Mouse (Mus musculus): ENCODE results near the gene Gmfb. TPM values are rescaled to one million over a fixed set of nuclear protein-coding genes. Genes with fewer than 3 reads are reported as not detected.

The Gmfb gene
- polyA plus RNA-seq, 1 experiment: 17.2 TPM

DNA sequence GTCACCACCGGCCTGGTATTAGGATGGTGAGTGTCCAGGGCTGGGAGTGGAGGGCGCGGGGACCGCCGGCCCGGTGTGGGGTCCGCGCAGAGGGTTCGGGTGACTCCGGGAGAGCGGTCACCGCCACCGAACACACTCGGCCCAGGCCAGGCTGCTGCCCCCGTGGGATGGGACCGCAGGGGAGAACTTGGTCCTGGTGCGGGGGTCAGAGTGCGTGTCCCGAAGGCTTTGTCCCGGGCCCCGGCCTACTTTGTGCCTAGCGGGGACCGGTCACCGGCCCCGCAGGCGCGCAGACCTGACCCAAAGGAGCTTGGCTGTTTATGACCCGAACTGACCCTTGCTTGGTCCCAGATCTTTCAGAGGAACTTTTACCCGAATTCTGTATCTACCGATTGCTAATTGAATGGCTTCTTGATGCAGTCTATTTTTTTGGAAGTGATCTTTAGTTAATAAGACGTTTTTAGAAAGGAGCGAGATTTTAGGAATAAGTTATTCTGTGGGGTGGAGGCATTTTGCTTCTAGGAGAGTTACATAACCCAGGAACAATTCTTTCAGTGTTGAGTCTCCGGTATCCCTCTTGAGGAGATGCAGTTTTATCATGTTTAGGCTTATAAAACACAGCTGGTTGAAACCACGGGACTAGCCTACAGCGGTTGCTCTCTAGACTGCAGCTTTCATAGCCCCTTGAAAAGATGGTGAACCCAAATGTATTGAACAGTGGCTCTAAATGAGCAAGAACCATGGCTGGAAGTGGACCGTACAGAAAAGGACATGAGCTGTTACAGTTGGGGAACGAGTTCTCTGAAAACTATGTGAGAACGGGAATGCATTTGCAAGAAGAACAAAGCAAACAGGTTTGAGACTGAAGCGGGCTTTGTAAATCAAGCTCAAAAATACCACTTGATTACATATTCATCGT is 10.6 kb upstream of the Gmfb start:
- TF ChIP-seq TCF12 (IDR thresholded peaks at IDR 0.05; ENCODE audit: insufficient read depth, poor library complexity, severe bottlenecking) (no peak), E2F4 (IDR thresholded peaks at IDR 0.05; ENCODE audit: insufficient read depth) (no peak), REST (IDR thresholded peaks at IDR 0.05; ENCODE audit: insufficient read depth, insufficient read length) (no peak), TCF3 (IDR thresholded peaks at IDR 0.05; ENCODE audit: insufficient read length, low read depth) (no peak), USF1 (IDR thresholded peaks at IDR 0.05; ENCODE audit: low read depth) (no peak), MAX (IDR thresholded peaks at IDR 0.05; ENCODE audit: low read depth) (no peak), POLR2A (IDR thresholded peaks at IDR 0.05; ENCODE audit: insufficient read length, low read depth) (no peak), POLR2AphosphoS2 (IDR thresholded peaks at IDR 0.05; ENCODE audit: insufficient read length, low read depth) (no peak), CEBPB (IDR thresholded peaks at IDR 0.05; ENCODE audit: insufficient read depth, poor library complexity, severe bottlenecking) (no peak), SRF (IDR thresholded peaks at IDR 0.05; ENCODE audit: control insufficient read depth, insufficient read length, low read depth) (no peak), MYOG (IDR thresholded peaks at IDR 0.05; ENCODE audit: control insufficient read depth in 1 of 3, insufficient read depth in 1 of 3, insufficient read length in 2 of 3, low read depth in 2 of 3) (no peak), MYOD1 (IDR thresholded peaks at IDR 0.05; ENCODE audit: control insufficient read depth in 1 of 3, insufficient read length in 2 of 3, low read depth in 2 of 3) (no peak)
- Histone ChIP-seq H3K4me3 (peak overlapping the region; percentile 71), H3K27me3 (ENCODE audit: control insufficient read depth, insufficient read depth, insufficient read length) (no peaks in the 10 kb centered on the region), H3ac (ENCODE audit: control insufficient read depth, insufficient read length) (peak overlapping the region; percentile 78), H3K4me2 (ENCODE audit: low read depth) (peak overlapping the region; percentile 90), H3K36me3 (ENCODE audit: control insufficient read depth, insufficient read depth) (no peaks in the 10 kb centered on the region), H3K79me2 (ENCODE audit: control insufficient read depth, insufficient read depth) (peaks cover 40% of the 10 kb centered on the region)

DNA sequence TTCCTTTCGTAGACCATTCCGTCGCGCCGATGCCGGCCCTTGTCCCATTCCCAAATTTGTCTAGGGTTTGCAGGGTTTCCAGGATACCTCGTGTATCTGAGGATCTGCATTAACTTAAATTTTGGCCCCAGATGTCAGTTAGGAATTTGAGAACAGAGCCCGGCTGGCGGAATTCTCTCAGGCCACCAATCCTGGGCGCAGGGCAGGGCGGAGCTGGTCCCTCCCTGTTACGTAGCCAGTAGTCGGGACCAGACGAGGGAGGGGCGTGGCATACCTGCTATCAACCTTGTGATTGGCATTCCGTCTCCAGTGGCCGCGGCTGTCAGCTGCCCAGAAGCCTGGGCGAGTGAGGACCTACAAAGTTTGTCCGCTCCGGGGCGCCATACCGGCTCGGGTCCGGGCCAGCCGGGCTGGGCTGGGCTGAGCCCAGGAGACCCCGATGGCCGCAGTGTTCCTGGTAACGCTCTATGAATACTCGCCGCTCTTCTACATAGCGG is 9.8 kb upstream of the Gmfb start, which contains the start of gene Cgrrf1:
Gene Cgrrf1 (plus strand): TSS at position 289 of the 497 bp plus-strand sequence.
- Histone ChIP-seq H3K4me2 (ENCODE audit: low read depth) (peak within 1 kb of the TSS; percentile 90), H3K27me3 (ENCODE audit: control insufficient read depth, insufficient read depth, insufficient read length) (no peaks in the 10 kb centered on the region), H3K79me2 (ENCODE audit: control insufficient read depth, insufficient read depth) (peaks cover 39% of the 10 kb centered on the region), H3ac (ENCODE audit: control insufficient read depth, insufficient read length) (peak within 1 kb of the TSS; percentile 78), H3K4me3 (peak within 1 kb of the TSS; percentile 71), H3K36me3 (ENCODE audit: control insufficient read depth, insufficient read depth) (no peaks in the 10 kb centered on the region)
- peak; percentile 51 for TF ChIP-seq POLR2AphosphoS2 (IDR thresholded peaks at IDR 0.05; ENCODE audit: insufficient read length, low read depth)
- peak in 2 of 3 experiments; percentile 76 to 90 for TF ChIP-seq MYOD1 (IDR thresholded peaks at IDR 0.05; ENCODE audit: control insufficient read depth in 1 of 3, insufficient read length in 2 of 3, low read depth in 2 of 3)
- TF ChIP-seq MYOG (IDR thresholded peaks at IDR 0.05; ENCODE audit: control insufficient read depth in 1 of 3, insufficient read depth in 1 of 3, insufficient read length in 2 of 3, low read depth in 2 of 3): peak; percentile 21 to 68 (median 24)
- peak; percentile 17 for TF ChIP-seq TCF3 (IDR thresholded peaks at IDR 0.05; ENCODE audit: insufficient read length, low read depth)
- TF ChIP-seq POLR2A (IDR thresholded peaks at IDR 0.05; ENCODE audit: insufficient read length, low read depth): peak; percentile 72
- TF ChIP-seq REST (IDR thresholded peaks at IDR 0.05; ENCODE audit: insufficient read depth, insufficient read length): no peak
- TF ChIP-seq SRF (IDR thresholded peaks at IDR 0.05; ENCODE audit: control insufficient read depth, insufficient read length, low read depth): no peak

DNA sequence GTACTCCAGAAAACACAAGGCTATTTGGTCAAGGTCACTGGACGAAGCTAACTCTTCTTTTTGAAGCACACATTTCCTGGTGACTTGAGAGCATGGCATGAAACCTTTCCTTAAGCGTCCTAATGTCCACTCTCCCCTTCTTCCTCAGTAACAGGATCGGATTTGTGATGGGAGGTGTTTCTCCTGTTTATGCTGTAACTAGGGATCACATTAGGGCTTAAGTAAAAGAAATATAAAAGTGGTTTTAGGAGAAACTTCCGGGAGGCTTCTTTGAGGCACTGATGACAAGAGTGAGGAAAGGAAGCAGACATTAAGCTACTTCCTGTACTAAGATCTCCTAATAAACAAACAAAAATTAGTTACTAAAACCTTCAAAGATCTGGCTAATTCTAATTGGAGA is 9.3 kb upstream of the Gmfb start:
- H3ac ChIP-seq (ENCODE audit: control insufficient read depth, insufficient read length): peak overlapping the region; percentile 78
- TF ChIP-seq TCF3 (IDR thresholded peaks at IDR 0.05; ENCODE audit: insufficient read length, low read depth) (no peak), POLR2AphosphoS2 (IDR thresholded peaks at IDR 0.05; ENCODE audit: insufficient read length, low read depth) (no peak), REST (IDR thresholded peaks at IDR 0.05; ENCODE audit: insufficient read depth, insufficient read length) (no peak), MYOD1 (IDR thresholded peaks at IDR 0.05; ENCODE audit: control insufficient read depth in 1 of 3, insufficient read length in 2 of 3, low read depth in 2 of 3) (no peak), TCF12 (IDR thresholded peaks at IDR 0.05; ENCODE audit: insufficient read depth, poor library complexity, severe bottlenecking) (no peak), CEBPB (IDR thresholded peaks at IDR 0.05; ENCODE audit: insufficient read depth, poor library complexity, severe bottlenecking) (no peak), USF1 (IDR thresholded peaks at IDR 0.05; ENCODE audit: low read depth) (no peak), E2F4 (IDR thresholded peaks at IDR 0.05; ENCODE audit: insufficient read depth) (no peak), SRF (IDR thresholded peaks at IDR 0.05; ENCODE audit: control insufficient read depth, insufficient read length, low read depth) (no peak), POLR2A (IDR thresholded peaks at IDR 0.05; ENCODE audit: insufficient read length, low read depth) (no peak), MAX (IDR thresholded peaks at IDR 0.05; ENCODE audit: low read depth) (no peak)
- peak overlapping the region; percentile 70 for H3K4me2 ChIP-seq (ENCODE audit: low read depth)
- no peaks in the 10 kb centered on the region for H3K27me3 ChIP-seq (ENCODE audit: control insufficient read depth, insufficient read depth, insufficient read length)
- no peaks in the 10 kb centered on the region for H3K36me3 ChIP-seq (ENCODE audit: control insufficient read depth, insufficient read depth)
- peak overlapping the region; percentile 71 for H3K4me3 ChIP-seq
- H3K79me2 ChIP-seq (ENCODE audit: control insufficient read depth, insufficient read depth): peaks cover 34% of the 10 kb centered on the region

DNA sequence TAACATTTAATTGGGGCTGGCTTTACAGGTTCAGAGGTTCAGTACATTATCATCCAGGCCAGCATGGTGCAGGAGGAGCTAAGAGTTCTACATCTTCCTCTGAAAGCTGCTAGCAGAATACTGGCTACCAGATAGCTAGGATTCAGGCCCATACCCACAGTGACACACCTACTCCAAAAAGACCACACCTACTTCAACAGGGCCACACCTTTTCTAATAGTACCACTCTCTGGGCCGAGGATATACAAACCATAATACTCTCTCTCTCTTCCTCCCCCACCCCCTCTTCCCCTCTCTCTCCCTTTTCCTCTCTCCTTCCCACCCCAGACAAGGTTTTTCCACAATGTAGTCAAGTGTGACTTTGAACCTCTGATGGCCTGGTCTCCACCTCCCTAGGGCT is 5.4 kb upstream of the Gmfb start:
- Histone ChIP-seq H3K4me2 (ENCODE audit: low read depth) (no peak overlapping the region), H3K36me3 (ENCODE audit: control insufficient read depth, insufficient read depth) (no peaks in the 10 kb centered on the region), H3K27me3 (ENCODE audit: control insufficient read depth, insufficient read depth, insufficient read length) (no peaks in the 10 kb centered on the region), H3ac (ENCODE audit: control insufficient read depth, insufficient read length) (no peak overlapping the region), H3K79me2 (ENCODE audit: control insufficient read depth, insufficient read depth) (peaks cover 3% of the 10 kb centered on the region), H3K4me3 (no peak overlapping the region)
- no peak for TF ChIP-seq POLR2A (IDR thresholded peaks at IDR 0.05; ENCODE audit: insufficient read length, low read depth)
- no peak for TF ChIP-seq MYOD1 (IDR thresholded peaks at IDR 0.05; ENCODE audit: control insufficient read depth in 1 of 3, insufficient read length in 2 of 3, low read depth in 2 of 3)
